Mouse (Mus musculus) liver, embryonic 15.5 days (tissue): ENCODE results near the gene Drap1. TPM values are rescaled to one million over a fixed set of nuclear protein-coding genes. Genes with fewer than 3 reads are reported as not detected.
"Not testable (repeated sequence)": the region's sequence is repeated elsewhere in the genome, so short reads cannot be mapped to it uniquely, and the experiment has no call there.

ENCODE experiments used
- ATAC-seq: fragments of 200-750 bp; cut with Nextera tagmentation; 2 replicates; pipeline ENCODE4 v1.8.0; 2017; ENCODE audit warnings: moderate number of reproducible peaks, mild to moderate bottlenecking, moderate library complexity; ENCODE audit not compliant: insufficient read depth
- H3K27ac ChIP-seq: fragments of 300-500 bp; sonication (generic); replicated peaks from 2 replicates; pipeline ENCODE4 v1.5.1; 2015; ENCODE audit warnings: mild to moderate bottlenecking, inconsistent platforms
- H3K27me3 ChIP-seq: fragments of 300-500 bp; sonication (generic); 2 replicates; pipeline ENCODE4 v1.6.1; 2015; ENCODE audit warnings: mild to moderate bottlenecking, inconsistent platforms
- H3K36me3 ChIP-seq: fragments of 300-500 bp; sonication (generic); replicated peaks from 2 replicates; pipeline ENCODE4 v1.6.1; 2015; ENCODE audit warnings: moderate library complexity, mild to moderate bottlenecking, inconsistent platforms
- H3K4me1 ChIP-seq: fragments of 300-500 bp; sonication (generic); replicated peaks from 2 replicates; pipeline ENCODE4 v1.6.1; 2015; ENCODE audit warnings: inconsistent platforms
- H3K4me2 ChIP-seq: fragments of 300-500 bp; sonication (generic); 2 replicates; pipeline ENCODE4 v1.6.1; 2015; ENCODE audit warnings: moderate library complexity, mild to moderate bottlenecking, inconsistent platforms
- H3K4me3 ChIP-seq: fragments of 300-500 bp; sonication (generic); replicated peaks from 2 replicates; pipeline ENCODE4 v1.5.1; 2015; ENCODE audit warnings: mild to moderate bottlenecking, inconsistent platforms
- H3K9ac ChIP-seq: fragments of 300-500 bp; sonication (generic); 2 replicates; pipeline ENCODE4 v1.6.1; 2015; ENCODE audit warnings: moderate library complexity, mild to moderate bottlenecking, inconsistent platforms
- H3K9me3 ChIP-seq: fragments of 300-500 bp; sonication (generic); replicated peaks from 2 replicates; pipeline ENCODE4 v1.6.1; 2016; ENCODE audit warnings: inconsistent platforms
- WGBS: fragments of 180-500 bp; shearing (Covaris S2); methylation state at CpG from one replicate; pipeline ENCODE4 v1.1.7; 2015; ENCODE audit warnings: mixed read lengths; ENCODE audit not compliant: insufficient replicate concordance; 5-methylcytosine and 5-hydroxymethylcytosine counted together
- polyA plus RNA-seq: library from polyadenylated mRNA; unstranded; fragments of >200 nt; fragmentation: Nextera tagmentation; extraction: Ambion mirVana; gene quantifications from 2 replicates; pipeline ENCODE4 v1.2.1, GENCODE M21; 2015

The Drap1 gene
- polyA plus RNA-seq, 1 experiment from 2014 or later = 64.6 TPM

GRCm38 (mm10) chr19:5418750-5419466, 5.9 kb downstream of the Drap1 start:
- Histone ChIP-seq H3K9ac (no peak overlapping the region), H3K4me2 (no peak overlapping the region), H3K4me1 (peaks cover 18% of the 10 kb centered on the region), H3K9me3 (no peaks in the 10 kb centered on the region), H3K4me3 (no peak overlapping the region), H3K27ac (no peak overlapping the region), H3K36me3 (peaks cover 35% of the 10 kb centered on the region), H3K27me3 (no peaks in the 10 kb centered on the region)
- no peak for ATAC-seq
- 81% methylated on average over 8 of the region's 8 CpGs for WGBS

- ATAC-seq = no peak
- H3K4me1 ChIP-seq = peaks cover 9% of the 10 kb centered on the region; the same call in 1 of the 2 replicates
These were observed 10.2 kb downstream of the Drap1 start for GRCm38 (mm10) chr19:5414534-5414957.

DNA sequence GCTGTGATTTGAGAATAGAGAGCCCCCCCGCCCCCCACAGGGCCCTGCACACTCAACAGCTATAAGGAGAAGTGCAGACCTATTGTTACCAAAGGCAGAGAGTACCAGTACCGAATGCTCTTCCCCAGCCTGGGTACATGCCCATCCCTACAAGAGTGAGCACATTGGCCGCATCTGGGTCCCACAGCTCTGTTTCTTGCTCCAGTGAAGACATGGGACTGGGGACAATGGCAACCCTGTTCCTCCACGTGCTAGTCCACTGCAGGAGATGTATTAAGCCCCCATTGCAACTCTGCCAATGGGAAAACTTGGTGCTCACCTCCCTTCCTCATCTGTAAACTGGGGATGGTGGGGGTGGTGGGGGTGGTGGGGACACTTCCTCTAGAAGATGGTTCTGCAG, 10.9 kb downstream of the Drap1 start:
- no peak overlapping the region for H3K9ac ChIP-seq
- H3K4me3 ChIP-seq = no peak overlapping the region
- H3K36me3 ChIP-seq = peaks cover 15% of the 10 kb centered on the region; the same call in 1 of the 2 replicates
- H3K27me3 ChIP-seq = no peaks in the 10 kb centered on the region
- no peak for ATAC-seq
- WGBS = 61% methylated on average over 4 of the region's 4 CpGs
- no peak overlapping the region for H3K27ac ChIP-seq
- peaks cover 15% of the 10 kb centered on the region; the same call in 1 of the 2 replicates for H3K4me1 ChIP-seq
- H3K4me2 ChIP-seq = no peak overlapping the region
- H3K9me3 ChIP-seq = no peaks in the 10 kb centered on the region

More at GRCm38 (mm10) chr19:5414534-5414957, 10.2 kb downstream of the Drap1 start:
- H3K9me3 ChIP-seq = no peaks in the 10 kb centered on the region
- peaks cover 9% of the 10 kb centered on the region; the same call in 1 of the 2 replicates for H3K36me3 ChIP-seq
- H3K27me3 ChIP-seq = no peaks in the 10 kb centered on the region
- no peak overlapping the region for H3K27ac ChIP-seq
- H3K4me2 ChIP-seq = no peak overlapping the region
- no peak overlapping the region for H3K4me3 ChIP-seq
- WGBS = 53% methylated on average over 2 of the region's 2 CpGs
- no peak overlapping the region for H3K9ac ChIP-seq

- Histone ChIP-seq H3K36me3 (0 out of 2 replicates have a peak, but pooled peaks cover 8% of the 10 kb centered on the region), H3K4me2 (no peak overlapping the region), H3K27ac (no peak overlapping the region), H3K9ac (no peak overlapping the region), H3K9me3 (no peaks in the 10 kb centered on the region), H3K4me3 (no peak overlapping the region), H3K27me3 (no peaks in the 10 kb centered on the region), H3K4me1 (peaks cover 33% of the 10 kb centered on the region)
- ATAC-seq = no peak
- WGBS = 72% methylated on average over 5 of the region's 5 CpGs
These were observed 12.8 kb downstream of the Drap1 start for GRCm38 (mm10) chr19:5411961-5412360.

DNA sequence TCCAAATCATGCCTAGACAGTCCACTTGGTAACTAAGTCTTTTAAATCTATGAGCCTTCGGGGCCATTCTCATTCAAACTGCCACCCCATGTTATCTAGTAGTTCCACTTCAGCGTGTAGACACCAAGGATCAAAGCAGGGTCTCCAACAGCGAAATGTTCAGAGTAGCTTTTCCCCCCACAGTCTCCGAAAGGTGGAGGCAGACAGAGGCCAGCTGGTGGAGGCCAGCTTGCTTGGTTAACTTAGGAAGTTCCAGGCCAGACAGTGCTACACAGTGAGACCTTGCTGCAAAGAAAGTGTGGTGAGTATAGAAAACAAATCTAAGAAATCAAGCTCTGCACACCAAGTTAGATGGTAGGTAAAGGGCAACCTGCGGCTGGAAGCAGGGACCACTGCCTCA, 14.1 kb downstream of the Drap1 start:
- H3K36me3 ChIP-seq = 0 out of 2 replicates have a peak, but pooled peaks cover 8% of the 10 kb centered on the region
- H3K4me3 ChIP-seq = no peak overlapping the region
- WGBS = 75% methylated on average over 5 of the region's 5 CpGs
- ATAC-seq = no peak
- peaks cover 40% of the 10 kb centered on the region for H3K4me1 ChIP-seq
- no peak overlapping the region for H3K4me2 ChIP-seq
- H3K9me3 ChIP-seq = no peaks in the 10 kb centered on the region
- no peak overlapping the region for H3K27ac ChIP-seq
- no peak overlapping the region for H3K9ac ChIP-seq
- no peaks in the 10 kb centered on the region for H3K27me3 ChIP-seq

DNA sequence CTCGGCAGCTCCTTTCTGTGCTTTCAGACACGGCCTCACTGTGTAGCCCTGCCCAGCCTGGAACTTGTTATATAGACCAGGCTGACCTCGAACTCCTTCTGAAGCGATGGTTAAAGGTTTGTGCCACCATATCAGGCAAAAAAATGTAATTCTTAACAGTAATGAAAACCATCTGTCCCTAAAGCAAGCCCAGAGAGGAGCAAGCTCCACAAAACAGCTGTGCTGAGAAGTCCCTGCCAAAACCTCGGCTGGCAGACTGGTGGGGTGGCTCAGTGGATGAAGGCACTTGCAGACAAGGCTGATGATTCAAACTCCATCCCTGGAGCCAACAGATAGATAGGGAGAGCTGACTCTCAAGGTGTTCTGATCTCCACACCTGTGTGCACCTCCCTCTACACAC, 15.7 kb downstream of the Drap1 start:
- Histone ChIP-seq H3K27ac (peak overlapping the region; percentile 99), H3K9me3 (no peaks in the 10 kb centered on the region), H3K9ac (0 out of 2 replicates have a peak overlapping the region, but pooled peaks have one; percentile 9), H3K36me3 (0 out of 2 replicates have a peak, but pooled peaks cover 8% of the 10 kb centered on the region), H3K4me3 (no peak overlapping the region; the same call in 1 of the 2 replicates), H3K4me1 (peaks cover 38% of the 10 kb centered on the region), H3K4me2 (no peak overlapping the region), H3K27me3 (no peaks in the 10 kb centered on the region)
- ATAC-seq = no peak
- whole genome bisulfite sequencing = 67% methylated on average over 5 of the region's 5 CpGs

DNA sequence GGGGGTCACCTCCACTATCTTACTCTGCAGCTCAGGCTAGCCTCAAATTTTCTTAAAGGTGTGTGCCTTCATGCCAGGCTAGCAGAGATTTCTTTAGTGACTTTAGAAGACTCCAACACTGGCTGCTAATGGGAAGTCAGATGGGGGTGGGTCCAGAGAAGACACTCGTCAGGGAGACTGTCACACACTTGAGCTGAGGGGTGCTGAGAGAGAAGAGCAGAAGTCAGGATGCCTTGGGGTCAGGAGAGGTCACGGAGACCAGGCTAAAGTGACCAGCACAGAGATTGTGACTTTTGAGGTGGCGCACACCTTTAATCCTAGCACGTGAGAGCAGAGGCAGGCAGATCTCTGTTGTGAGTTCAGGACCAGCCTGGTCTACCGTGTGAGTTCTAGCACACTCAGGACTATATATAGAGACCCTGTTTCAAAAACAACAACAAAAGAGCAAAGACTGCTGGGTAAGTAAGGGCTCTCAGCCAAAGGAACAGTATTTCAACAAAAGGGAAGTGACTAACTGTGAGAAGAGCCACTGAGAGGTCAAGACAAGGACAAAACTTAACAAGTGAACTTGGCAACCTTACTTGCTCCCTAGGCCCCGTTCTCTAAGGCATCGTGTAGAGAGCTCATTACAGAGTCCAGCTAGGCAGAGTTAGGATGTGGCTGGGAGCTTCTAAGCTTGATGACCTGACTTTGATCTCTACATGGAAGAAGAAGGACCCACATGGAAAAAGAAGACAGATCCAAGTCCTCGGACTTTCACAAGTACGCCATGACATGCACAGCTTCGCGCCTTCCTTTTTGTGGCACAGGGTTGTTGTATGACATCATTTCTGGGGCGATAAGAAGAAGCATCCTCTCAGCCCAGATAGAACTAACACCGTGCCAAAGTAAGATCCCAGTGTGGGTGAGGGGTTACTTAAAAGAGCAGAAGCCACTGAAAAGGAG, 16.4 kb downstream of the Drap1 start:
- Histone ChIP-seq H3K4me1 (peaks cover 38% of the 10 kb centered on the region), H3K9ac (peak overlapping the region; percentile 85), H3K27me3 (no peaks in the 10 kb centered on the region), H3K4me3 (peak overlapping the region; percentile 78), H3K27ac (peak overlapping the region; percentile 99), H3K9me3 (no peaks in the 10 kb centered on the region), H3K36me3 (0 out of 2 replicates have a peak, but pooled peaks cover 8% of the 10 kb centered on the region), H3K4me2 (peak overlapping the region; percentile 73)
- WGBS = 76% methylated on average over 13 of the region's 13 CpGs
- ATAC-seq = no peak

- peak overlapping the region; percentile 78 for H3K4me3 ChIP-seq
- peak overlapping the region; percentile 85 for H3K9ac ChIP-seq
- H3K4me1 ChIP-seq = peaks cover 38% of the 10 kb centered on the region
- peak overlapping the region; percentile 73 for H3K4me2 ChIP-seq
- no peaks in the 10 kb centered on the region for H3K9me3 ChIP-seq
- 0 out of 2 replicates have a peak, but pooled peaks cover 8% of the 10 kb centered on the region for H3K36me3 ChIP-seq
- ATAC-seq = peak; percentile 69
- H3K27me3 ChIP-seq = no peaks in the 10 kb centered on the region
- H3K27ac ChIP-seq = peak overlapping the region; percentile 99
- WGBS = 11% methylated on average over 7 of the region's 7 CpGs
These were observed 17.6 kb downstream of the Drap1 start for GRCm38 (mm10) chr19:5407133-5407532.

- peak overlapping the region; percentile 99 for H3K27ac ChIP-seq
- H3K27me3 ChIP-seq, H3K36me3 ChIP-seq, H3K9me3 ChIP-seq: not testable (repeated sequence)
- H3K4me2 ChIP-seq = peak overlapping the region; percentile 73
- peak overlapping the region; percentile 85 for H3K9ac ChIP-seq
- H3K4me1 ChIP-seq = peaks cover 38% of the 10 kb centered on the region
- peak; percentile 82 for ATAC-seq
- H3K4me3 ChIP-seq = peak overlapping the region; percentile 78
- WGBS = 13% methylated on average over 24 of the region's 25 CpGs
These were observed 18.1 kb downstream of the Drap1 start for GRCm38 (mm10) chr19:5406531-5407126.

GRCm38 (mm10) chr19:5405924-5406323, 18.9 kb downstream of the Drap1 start:
- Histone ChIP-seq H3K9me3 (no peaks in the 10 kb centered on the region), H3K27ac (peak overlapping the region; percentile 84), H3K4me2 (peak overlapping the region; percentile 72), H3K36me3 (0 out of 2 replicates have a peak, but pooled peaks cover 8% of the 10 kb centered on the region), H3K4me3 (peak overlapping the region; percentile 59), H3K9ac (peak overlapping the region; percentile 63), H3K27me3 (no peaks in the 10 kb centered on the region), H3K4me1 (peaks cover 38% of the 10 kb centered on the region)
- ATAC-seq = no peak
- WGBS = 16% methylated on average over 7 of the region's 7 CpGs
